Mouse (Mus musculus): ENCODE data around the gene Tmem88b. TPM values are rescaled to one million over a fixed set of nuclear protein-coding genes. Genes with fewer than 3 reads are reported as not detected.
"Not testable (repeated sequence)": the region's sequence is repeated elsewhere in the genome, so short reads cannot be mapped to it uniquely, and the experiment has no call there.

Tmem88b gene
- polyA plus RNA-seq, 1 experiment from 2014 or later = 1.7 TPM

DNA sequence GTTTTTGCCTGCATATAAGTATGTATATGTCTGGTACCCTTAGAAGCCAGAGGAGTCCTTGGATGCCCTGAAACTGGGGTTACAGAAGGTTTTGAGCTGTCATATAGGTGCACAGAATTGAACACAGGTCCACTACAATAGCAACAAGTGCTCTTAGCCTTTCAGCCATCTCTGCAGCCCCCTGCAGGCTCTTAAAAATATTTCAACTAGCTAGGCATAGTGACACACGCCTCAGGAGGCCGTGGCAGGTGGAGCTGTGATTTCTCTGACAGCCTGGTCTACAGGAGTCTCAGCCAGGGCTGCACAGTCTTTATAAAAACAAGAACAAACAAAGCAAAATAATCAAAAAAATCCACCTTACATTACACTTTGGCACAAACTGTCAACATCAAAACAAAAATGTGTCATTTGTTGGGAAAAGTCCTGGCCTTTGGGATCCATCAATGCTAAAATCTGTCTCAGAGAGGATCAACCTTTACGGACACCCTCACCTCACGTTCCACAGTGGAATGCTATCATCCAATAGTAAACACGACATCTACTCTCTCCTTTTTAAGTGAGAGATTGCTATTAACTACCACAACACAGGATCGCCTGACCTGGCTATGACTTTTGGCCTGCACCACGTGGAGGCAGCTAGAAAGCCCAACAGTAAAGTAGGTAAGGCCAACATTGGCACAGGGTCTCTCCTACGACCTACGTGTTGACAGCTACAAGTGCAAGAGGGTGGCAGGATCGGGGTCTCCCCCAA lies 25.6 kb downstream of the Tmem88b start:
- H3K4me2 ChIP-seq = peak overlapping the region; percentile 95
- H3K9me3 ChIP-seq (replicated peaks) = no peaks in the 10 kb centered on the region
- H3K9ac ChIP-seq = peak overlapping the region; percentile 82
- peak overlapping the region; percentile 88 for H3K27ac ChIP-seq
- peaks cover 40% of the 10 kb centered on the region for H3K4me1 ChIP-seq (replicated peaks)
- H3K4me3 ChIP-seq = peak overlapping the region; percentile 82
- ATAC-seq (replicated peaks; ENCODE audit: insufficient number of reproducible peaks, insufficient read depth, low FRiP score, low read depth) = no peak
- H3K27me3 ChIP-seq = no peaks in the 10 kb centered on the region
- 2% methylated on average over 10 of the region's 10 CpGs for WGBS
- peaks cover 18% of the 10 kb centered on the region for H3K36me3 ChIP-seq

- Histone ChIP-seq H3K9ac (no peak overlapping the region), H3K4me3 (no peak overlapping the region), H3K36me3 (peaks cover 46% of the 10 kb centered on the region), H3K4me1 (replicated peaks) (peaks cover 40% of the 10 kb centered on the region), H3K9me3 (replicated peaks) (no peaks in the 10 kb centered on the region), H3K27ac (peak overlapping the region; percentile 53; the same call in 1 of the 2 replicates), H3K4me2 (peak overlapping the region; percentile 22), H3K27me3 (no peaks in the 10 kb centered on the region)
- no peak for ATAC-seq (replicated peaks; ENCODE audit: insufficient number of reproducible peaks, insufficient read depth, low FRiP score, low read depth)
- WGBS = 66% methylated on average over 12 of the region's 12 CpGs
Measured at GRCm38 (mm10) chr4:155757011-155757410, 28.7 kb downstream of the Tmem88b start.

DNA sequence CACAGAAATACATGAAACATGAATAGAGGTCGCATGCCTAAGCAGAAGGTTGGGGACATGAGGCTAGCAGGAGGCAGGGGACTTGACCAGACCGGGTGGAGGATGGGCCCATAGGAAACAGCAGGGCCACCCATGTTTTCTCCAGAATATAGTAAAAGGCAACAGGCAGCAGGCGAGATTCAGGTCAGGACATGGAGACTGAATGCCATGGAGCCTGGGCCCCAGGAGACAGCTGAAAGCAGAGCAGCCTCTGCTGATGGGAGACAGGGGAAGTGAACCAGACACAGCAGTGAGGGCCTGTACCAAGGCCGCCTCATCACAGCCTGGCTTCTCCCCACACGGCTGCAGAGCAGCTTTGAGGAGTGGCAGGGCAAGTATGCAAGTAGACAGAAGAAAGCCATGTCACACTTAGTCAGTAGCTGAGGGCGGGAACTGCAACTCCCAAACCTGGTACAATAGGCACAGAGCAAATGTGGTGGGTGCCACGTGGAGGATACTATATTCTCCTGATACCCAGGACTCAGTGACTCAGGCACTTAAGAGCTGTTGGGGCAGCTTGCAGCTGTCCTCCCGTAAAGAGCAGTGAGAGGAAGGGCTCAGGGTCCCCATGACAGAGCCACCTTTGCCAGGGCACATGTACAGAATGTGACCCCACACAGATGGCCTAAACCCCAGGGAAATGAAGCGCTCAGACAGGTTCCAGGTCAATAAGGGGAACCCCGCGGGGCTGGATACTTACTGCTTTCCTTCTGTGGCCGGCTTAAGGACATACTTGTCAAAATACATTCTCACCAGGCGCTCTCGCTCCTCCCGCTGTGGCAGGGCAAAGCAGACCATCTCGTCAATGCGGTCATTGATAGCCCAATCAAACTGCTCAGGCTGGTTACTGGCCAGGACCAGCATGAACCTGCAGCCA lies 38.8 kb downstream of the Tmem88b start:
- peaks cover 94% of the 10 kb centered on the region for H3K36me3 ChIP-seq
- 89% methylated on average over 17 of the region's 17 CpGs for WGBS
- ATAC-seq (replicated peaks; ENCODE audit: insufficient number of reproducible peaks, insufficient read depth, low FRiP score, low read depth) = no peak

DNA sequence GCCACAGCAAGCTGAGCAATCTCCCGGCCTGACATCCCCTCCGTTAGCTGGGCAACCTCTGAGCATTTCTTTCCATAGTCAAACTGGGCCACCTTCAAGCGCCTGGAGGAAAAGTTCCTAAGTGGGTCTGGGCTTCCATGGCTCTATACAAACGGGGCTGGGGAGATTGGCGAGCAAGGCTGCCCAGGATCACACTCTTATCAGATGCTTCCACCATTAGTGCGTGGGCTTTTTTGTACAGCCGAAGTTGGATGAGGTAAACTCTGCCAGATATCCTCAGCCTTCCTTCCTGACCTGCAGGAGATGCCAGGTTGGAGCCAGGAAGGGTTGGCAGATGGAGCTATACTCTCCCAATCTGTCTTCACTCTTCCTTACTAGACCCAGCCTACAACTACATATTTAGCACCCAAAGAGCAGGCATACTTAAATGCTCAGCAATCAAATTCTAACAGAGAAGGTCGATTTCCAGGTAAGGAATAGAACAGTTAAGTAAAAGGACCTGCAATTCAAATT lies 39.6 kb downstream of the Tmem88b start:
- H3K4me3 ChIP-seq = no peak overlapping the region
- 82% methylated on average over 8 of the region's 8 CpGs for WGBS
- ATAC-seq (replicated peaks; ENCODE audit: insufficient number of reproducible peaks, insufficient read depth, low FRiP score, low read depth) = no peak
- H3K27ac ChIP-seq = no peak overlapping the region
- no peaks in the 10 kb centered on the region for H3K4me1 ChIP-seq (replicated peaks)
- H3K27me3 ChIP-seq = no peaks in the 10 kb centered on the region
- no peaks in the 10 kb centered on the region for H3K9me3 ChIP-seq (replicated peaks)
- no peak overlapping the region for H3K4me2 ChIP-seq
- H3K9ac ChIP-seq = no peak overlapping the region
- peaks cover 93% of the 10 kb centered on the region for H3K36me3 ChIP-seq

More for the DNA sequence above, 38.8 kb downstream of the Tmem88b start:
- H3K9me3 ChIP-seq (replicated peaks) = no peaks in the 10 kb centered on the region
- H3K4me1 ChIP-seq (replicated peaks) = no peaks in the 10 kb centered on the region
- no peak overlapping the region for H3K9ac ChIP-seq
- H3K27ac ChIP-seq = no peak overlapping the region
- H3K4me3 ChIP-seq = no peak overlapping the region
- no peak overlapping the region for H3K4me2 ChIP-seq
- H3K27me3 ChIP-seq = no peaks in the 10 kb centered on the region

GRCm38 (mm10) chr4:155745136-155745535 lies 40.5 kb downstream of the Tmem88b start:
- H3K27ac ChIP-seq = no peak overlapping the region
- ATAC-seq (replicated peaks; ENCODE audit: insufficient number of reproducible peaks, insufficient read depth, low FRiP score, low read depth) = no peak
- H3K4me1 ChIP-seq (replicated peaks) = peaks cover 2% of the 10 kb centered on the region
- H3K9me3 ChIP-seq (replicated peaks) = no peaks in the 10 kb centered on the region
- no peak overlapping the region for H3K9ac ChIP-seq
- no peaks in the 10 kb centered on the region for H3K27me3 ChIP-seq
- H3K4me3 ChIP-seq = no peak overlapping the region
- H3K4me2 ChIP-seq = no peak overlapping the region
- 92% methylated on average over 5 of the region's 5 CpGs for WGBS
- peaks cover 93% of the 10 kb centered on the region for H3K36me3 ChIP-seq

DNA sequence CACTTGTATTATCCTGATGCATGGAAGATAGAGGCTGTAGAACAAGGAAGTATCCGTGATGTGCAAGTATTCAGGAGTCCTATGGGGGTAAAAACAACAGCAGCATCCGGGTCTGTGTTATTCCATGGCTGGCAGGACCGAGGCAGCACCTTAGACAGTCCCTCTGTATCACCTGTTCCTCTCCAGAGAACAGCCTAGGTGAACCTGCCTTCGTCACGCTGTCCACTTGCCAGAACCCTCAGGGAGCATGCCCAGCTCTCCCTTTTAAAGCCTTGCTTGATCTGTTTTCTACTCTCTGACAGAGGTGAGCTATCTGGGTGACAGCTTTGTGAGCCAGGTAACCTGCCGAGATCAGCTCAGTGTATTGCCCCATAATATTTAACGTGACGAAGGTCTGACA lies 41.2 kb downstream of the Tmem88b start:
- Histone ChIP-seq H3K27me3 (no peaks in the 10 kb centered on the region), H3K9ac (no peak overlapping the region), H3K4me1 (replicated peaks) (peaks cover 9% of the 10 kb centered on the region), H3K4me2 (no peak overlapping the region), H3K9me3 (replicated peaks) (no peaks in the 10 kb centered on the region), H3K36me3 (peaks cover 88% of the 10 kb centered on the region), H3K4me3 (no peak overlapping the region), H3K27ac (no peak overlapping the region)
- 89% methylated on average over 8 of the region's 8 CpGs for WGBS
- no peak for ATAC-seq (replicated peaks; ENCODE audit: insufficient number of reproducible peaks, insufficient read depth, low FRiP score, low read depth)

GRCm38 (mm10) chr4:155742684-155743083 lies 43.0 kb downstream of the Tmem88b start:
- peaks cover 15% of the 10 kb centered on the region for H3K4me1 ChIP-seq (replicated peaks)
- no peaks in the 10 kb centered on the region for H3K9me3 ChIP-seq (replicated peaks)
- H3K36me3 ChIP-seq = peaks cover 70% of the 10 kb centered on the region
- H3K4me2 ChIP-seq = no peak overlapping the region
- no peak overlapping the region for H3K4me3 ChIP-seq
- H3K27ac ChIP-seq = no peak overlapping the region
- H3K9ac ChIP-seq = no peak overlapping the region
- H3K27me3 ChIP-seq = no peaks in the 10 kb centered on the region
- ATAC-seq (replicated peaks; ENCODE audit: insufficient number of reproducible peaks, insufficient read depth, low FRiP score, low read depth) = no peak
- 92% methylated on average over 5 of the region's 5 CpGs for WGBS

DNA sequence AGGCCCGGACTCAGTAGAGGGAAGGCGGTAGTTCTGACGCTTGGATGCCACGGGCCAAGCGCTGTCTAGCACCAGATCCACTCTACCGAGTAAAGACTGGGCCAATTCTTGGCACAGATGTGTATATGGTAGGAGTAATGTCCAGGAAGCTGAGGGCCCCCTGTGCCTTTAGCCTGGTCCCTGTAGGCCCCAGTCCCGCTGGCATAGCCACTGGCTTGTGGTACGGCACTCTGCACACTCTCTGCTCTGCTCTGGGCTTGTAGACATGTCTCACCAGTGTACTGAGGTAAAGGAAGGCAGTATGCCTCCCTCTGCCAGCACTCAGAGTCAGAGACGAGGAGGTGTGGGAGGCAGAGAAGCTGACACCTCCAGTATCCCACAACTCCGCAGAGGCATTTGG lies 45.0 kb downstream of the Tmem88b start:
- not testable (repeated sequence) for H3K4me3 ChIP-seq; H3K4me2 ChIP-seq; H3K9ac ChIP-seq; H3K27ac ChIP-seq; H3K9me3 ChIP-seq (replicated peaks); ATAC-seq (replicated peaks; ENCODE audit: insufficient number of reproducible peaks, insufficient read depth, low FRiP score, low read depth); H3K27me3 ChIP-seq
- peaks cover 52% of the 10 kb centered on the region for H3K36me3 ChIP-seq
- peaks cover 19% of the 10 kb centered on the region for H3K4me1 ChIP-seq (replicated peaks)
- 83% methylated on average over 10 of the region's 10 CpGs for WGBS

DNA sequence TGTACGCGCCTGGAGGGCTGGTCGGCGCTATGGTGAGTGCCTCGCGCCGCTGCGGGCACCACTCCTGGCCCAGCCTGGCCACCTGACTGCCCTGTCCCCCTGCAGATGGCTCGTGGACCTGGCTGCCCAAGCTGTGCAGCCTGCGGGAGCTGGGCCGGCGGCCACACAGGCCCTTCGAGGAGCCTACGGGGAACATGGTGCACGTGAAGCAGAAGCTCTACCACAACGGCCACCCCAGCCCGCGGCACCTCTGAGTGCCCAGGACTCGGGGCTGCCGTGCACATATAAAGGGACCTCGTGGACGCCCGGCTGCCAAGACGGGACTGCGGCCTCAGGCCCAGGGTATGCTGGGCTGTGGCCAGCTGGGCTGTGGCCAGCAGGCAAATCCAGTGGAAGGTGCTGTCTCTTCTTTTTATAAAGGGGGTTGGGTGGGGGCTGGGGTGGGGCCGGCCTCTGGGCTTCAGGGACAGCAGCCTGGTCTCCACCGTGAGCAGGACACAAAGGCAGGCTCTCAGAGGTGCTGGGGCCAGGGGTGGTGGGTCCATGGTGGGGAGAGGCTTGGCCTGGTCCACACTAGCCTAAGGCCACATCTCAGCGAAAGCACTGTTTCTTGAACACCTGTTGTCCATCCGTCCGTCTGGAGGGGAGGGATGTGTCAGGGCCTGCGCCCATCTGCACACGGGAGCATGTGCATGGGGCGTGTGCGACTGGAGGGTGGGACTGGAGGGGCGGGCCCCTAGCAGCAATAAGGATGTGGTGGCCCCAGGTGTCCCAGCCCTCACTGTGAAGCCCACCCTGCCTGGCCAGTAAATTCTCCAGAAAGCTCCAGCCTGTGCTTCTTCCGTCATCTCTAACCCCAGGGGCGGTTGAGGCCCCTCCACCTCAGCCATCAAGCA lies 45.7 kb downstream of the Tmem88b start:
- Histone ChIP-seq H3K9ac (no peak overlapping the region), H3K27ac (no peak overlapping the region), H3K9me3 (replicated peaks) (no peaks in the 10 kb centered on the region), H3K4me1 (replicated peaks) (peaks cover 23% of the 10 kb centered on the region), H3K36me3 (peaks cover 45% of the 10 kb centered on the region), H3K4me2 (no peak overlapping the region), H3K27me3 (no peaks in the 10 kb centered on the region), H3K4me3 (no peak overlapping the region)
- 79% methylated on average over 37 of the region's 37 CpGs for WGBS
- no peak for ATAC-seq (replicated peaks; ENCODE audit: insufficient number of reproducible peaks, insufficient read depth, low FRiP score, low read depth)

- no peaks in the 10 kb centered on the region for H3K9me3 ChIP-seq (replicated peaks)
- no peak overlapping the region for H3K4me2 ChIP-seq
- H3K27me3 ChIP-seq = no peaks in the 10 kb centered on the region
- peaks cover 37% of the 10 kb centered on the region for H3K36me3 ChIP-seq
- no peak overlapping the region for H3K4me3 ChIP-seq
- H3K27ac ChIP-seq = no peak overlapping the region
- H3K4me1 ChIP-seq (replicated peaks) = peaks cover 25% of the 10 kb centered on the region
- 73% methylated on average over 6 of the region's 6 CpGs for WGBS
- no peak for ATAC-seq (replicated peaks; ENCODE audit: insufficient number of reproducible peaks, insufficient read depth, low FRiP score, low read depth)
- H3K9ac ChIP-seq = no peak overlapping the region
Measured at GRCm38 (mm10) chr4:155739152-155739551, 46.5 kb downstream of the Tmem88b start.

DNA sequence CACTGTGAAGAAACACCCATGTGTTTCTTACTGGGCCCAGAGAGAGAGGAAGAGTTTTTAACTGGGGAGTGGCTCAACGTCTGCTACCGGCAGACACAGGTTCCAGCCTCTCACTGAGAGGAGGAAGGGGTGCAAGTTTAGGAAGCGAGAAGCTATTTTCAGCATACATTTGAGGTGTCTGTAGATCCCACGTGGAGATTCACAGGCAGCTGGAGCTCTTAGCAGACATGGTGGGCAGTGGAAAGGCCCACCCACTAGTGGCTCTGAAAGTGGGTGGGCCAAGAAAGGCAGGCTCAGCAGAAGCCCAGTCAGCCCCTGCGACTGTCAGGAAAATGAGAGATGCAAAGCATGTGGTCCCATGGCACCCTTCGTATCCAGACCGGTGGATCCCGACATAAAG lies 47.4 kb downstream of the Tmem88b start:
- Histone ChIP-seq H3K4me3 (no peak overlapping the region), H3K9me3 (replicated peaks) (no peaks in the 10 kb centered on the region), H3K27me3 (no peaks in the 10 kb centered on the region), H3K27ac (no peak overlapping the region), H3K4me1 (replicated peaks) (peaks cover 33% of the 10 kb centered on the region), H3K36me3 (peaks cover 28% of the 10 kb centered on the region), H3K9ac (no peak overlapping the region), H3K4me2 (no peak overlapping the region)
- ATAC-seq (replicated peaks; ENCODE audit: insufficient number of reproducible peaks, insufficient read depth, low FRiP score, low read depth) = no peak
- WGBS = 46% methylated on average over 8 of the region's 8 CpGs
